Mouse (Mus musculus) Muller cell, postnatal 12 days (primary cell): ENCODE measurements around the gene Cobll1.

Source experiments
- DNase-seq: peaks from one replicate; pipeline ENCODE4 v3.0.0-alpha.2; 2015; ENCODE audit errors: inconsistent ontology term

The Cobll1 gene

DNA sequence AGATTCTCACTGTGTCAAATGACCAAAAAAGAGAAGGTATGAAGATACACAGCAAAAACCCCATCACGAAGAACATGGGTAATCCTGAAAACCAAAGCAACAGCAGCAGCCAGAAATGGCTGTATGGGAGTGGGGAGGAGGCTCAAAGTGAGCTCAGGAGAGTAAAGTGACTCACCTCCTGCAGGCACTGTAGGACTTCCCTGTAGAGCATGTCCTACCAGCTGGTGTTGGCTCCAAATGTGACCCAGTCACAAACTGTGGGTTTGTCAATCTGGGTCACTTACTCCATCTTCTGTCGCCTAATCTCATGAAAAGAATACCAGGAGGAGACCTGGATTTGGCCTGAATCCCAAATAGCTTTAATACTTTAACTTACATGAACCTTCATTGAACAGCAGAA, 81.9 kb downstream of the Cobll1 start:
- DNase-seq: no peak

DNA sequence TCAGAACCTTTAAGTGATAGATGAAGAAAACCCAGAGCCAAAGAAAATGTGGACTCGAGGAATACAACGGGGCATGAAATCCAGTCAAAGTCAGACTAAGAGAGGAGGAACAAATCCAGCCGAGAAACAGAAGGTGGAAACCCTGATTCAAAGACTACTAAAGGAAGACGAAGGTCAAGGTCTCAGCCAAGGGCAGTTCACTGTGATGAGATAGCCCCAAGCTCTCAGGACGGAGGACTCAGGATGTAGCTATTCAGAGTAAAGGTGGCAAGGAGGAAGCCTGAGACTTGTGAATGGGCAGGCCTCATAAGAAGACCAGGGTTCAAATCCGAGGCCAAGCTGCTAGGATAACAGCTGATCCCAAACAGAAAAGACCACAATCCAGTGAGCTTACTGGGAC, 90.3 kb downstream of the Cobll1 start:
- no peak for DNase-seq

DNA sequence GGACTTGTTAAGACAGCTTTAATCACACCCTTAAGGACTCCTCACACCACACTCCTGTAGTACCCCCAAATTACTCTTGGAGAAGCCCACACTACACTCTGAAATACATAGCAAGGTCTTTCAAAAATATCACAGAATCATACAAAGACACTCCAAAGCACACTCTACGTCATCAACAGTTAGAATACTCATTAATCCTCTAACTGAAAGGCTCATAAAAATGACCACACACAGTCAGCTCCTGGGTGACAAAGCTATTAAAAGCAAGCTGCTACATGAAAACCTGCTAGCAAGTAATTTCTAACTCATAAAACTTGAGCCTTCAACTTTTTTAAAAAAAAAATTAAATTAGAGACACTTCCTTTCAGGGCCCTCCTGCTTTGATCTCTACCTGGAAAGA, 91.8 kb downstream of the Cobll1 start:
- no peak for DNase-seq

DNA sequence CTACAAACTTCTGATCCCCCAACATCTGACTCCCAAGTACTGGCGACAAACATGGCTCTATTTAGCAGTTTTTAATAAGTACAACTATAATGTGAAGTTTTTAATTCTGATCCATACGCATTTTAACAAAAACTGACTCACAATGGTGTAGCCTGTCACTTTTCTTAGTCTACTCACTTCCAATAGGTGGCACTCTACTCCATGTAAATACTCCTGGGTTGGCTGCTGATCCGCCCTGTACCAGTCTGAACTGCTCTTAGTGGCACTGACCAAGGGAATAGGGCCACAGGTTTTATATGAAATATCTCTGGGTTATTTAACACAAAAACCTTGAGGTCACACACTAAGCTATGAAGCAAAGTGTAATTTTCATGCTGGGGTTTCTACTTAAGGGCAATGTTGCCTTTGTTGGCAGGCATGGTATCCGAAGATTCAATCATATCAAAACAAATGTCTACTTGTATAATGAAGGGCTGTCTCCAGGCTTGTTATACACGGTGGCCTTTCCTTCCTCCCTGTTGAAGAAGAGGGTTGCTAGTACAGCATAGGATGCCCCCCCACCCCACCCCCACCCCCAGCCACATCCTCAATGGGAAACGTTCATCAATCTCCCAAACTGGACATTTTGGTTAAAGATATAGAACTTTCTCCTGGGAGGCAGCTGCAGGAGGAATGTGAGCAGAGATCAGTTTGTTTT, 93.6 kb downstream of the Cobll1 start:
- DNase-seq: peak; percentile 44

DNA sequence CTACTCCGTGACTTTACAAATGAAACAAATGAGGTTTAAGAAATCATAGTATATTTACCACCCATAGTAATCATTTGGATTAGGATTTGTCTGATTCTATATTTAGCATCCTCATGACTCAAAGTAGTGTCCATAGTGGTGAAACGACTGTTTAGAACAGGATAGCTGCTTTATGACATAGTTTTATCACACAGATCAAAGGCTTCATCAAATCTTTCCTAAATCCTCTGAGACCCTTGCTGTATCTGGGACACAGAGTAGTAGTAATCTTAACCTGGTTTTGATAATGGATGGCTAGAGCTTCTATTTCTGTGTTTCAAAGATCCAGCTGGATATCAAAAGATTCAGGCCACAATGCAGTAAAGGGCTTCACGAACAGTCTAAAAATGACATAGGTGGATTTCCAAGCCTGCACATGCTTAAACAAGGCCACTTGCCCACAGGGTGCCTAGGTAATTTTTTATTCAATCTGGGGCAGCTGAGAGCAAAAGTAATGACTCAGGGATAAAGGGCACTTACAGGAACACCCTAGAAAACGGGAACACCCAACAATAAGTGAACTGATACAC, 98.0 kb downstream of the Cobll1 start:
- no peak for DNase-seq

DNA sequence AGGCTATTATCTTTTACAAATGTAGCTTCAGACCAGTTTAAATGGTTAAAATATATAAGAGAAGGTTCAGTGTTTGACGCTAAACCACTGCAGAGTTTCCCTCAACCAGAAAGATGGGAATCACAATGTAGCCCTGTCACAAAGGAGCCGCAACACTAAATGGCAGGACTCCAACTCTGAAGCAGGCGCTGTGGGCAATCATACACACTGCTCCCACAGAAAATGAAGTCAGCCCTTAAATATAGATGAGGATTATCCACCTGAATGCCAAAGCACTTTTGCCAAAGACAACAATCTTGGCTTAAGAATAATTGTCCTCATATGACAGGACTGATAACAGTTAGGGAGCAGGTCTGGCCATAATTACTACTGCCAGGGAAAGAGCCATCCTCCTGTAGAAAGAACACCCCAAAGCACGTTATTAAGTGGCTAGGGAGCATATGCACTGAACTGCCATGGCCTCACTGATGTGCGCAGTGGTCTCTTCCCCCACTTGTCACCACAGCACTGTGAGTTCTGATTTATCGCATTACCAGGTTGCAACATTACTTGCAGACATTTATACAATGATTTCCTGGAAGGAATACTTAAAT, 98.8 kb downstream of the Cobll1 start:
- DNase-seq: peak; percentile 31

DNA sequence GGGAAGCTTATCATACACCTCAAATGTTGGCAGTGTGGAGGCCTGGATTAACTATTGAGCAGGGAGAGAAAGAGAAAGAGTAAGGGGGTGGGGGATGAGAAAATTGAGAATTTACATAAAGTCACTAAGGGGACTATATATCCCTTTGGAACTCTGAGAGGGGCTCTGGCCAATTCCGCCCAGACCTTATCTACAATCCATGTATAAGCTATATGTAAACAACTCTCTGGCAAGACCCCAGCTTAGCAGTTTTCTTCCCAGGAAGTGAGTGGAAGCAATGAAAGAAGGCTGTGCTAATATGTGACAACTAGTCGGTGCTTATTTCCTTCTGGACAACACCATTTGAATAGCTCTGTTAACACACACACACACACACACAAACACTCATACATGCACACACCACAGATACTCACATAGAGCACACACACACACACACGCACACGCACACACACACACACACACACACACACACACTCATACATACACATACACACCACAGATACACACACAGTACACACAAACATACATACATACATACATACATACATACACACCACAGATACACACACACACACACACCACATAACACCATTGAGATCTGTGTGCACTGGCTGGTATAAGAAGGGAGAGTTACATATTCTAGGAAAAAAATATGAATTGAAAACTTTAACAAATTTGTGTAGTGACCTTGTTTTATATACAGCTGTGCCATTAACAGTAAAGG, 99.4 kb downstream of the Cobll1 start:
- DNase-seq: no peak

DNA sequence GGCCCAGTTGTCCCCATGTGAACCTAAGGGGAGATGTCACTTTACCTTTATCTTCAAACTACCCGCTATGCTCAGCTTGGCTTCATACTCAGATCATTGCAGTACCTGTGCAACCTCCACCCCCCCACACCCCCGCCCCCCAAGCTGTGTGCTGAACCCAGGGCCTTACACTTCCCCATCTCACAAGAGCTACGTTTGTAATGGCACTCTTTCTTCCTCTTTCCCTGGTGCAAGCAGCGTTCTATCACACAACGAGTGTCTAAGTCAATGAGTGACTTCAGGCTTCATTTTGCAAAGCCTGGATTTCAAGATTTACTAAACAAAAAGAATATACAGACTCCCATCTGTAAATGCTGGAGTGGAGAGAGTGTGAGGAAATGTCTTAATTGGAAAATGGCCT, 100.2 kb downstream of the Cobll1 start:
- DNase-seq: no peak

DNA sequence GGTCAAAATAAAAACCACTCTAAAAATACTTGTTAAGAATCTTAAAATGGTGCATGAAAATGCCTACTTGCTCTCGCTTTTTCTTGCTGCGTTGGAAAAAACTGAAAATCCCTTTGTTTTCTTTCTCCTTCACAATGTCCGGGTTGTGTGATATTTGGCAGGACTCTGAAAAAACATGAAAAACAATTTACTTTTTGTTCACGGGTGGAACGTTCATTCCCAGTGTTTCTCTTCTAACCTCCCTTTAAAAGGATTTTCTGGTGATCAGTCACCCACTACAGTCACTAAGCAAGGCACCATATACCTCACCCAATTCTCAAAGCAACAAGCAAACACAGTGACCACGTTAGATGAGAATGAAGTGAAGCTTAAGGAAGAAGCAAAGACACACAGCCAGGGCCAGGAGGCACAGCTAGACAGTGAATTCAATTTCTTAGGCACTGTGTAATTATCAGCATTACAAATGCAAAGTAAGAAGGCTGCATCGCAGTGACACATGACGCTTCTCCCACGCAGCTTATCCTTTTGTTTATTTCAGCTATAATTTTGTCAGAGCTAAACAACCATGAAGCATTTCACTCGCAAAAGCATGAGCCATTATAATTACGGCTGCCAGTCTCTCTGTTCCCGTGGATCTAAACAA, 112.9 kb downstream of the Cobll1 start:
- no peak for DNase-seq

DNA sequence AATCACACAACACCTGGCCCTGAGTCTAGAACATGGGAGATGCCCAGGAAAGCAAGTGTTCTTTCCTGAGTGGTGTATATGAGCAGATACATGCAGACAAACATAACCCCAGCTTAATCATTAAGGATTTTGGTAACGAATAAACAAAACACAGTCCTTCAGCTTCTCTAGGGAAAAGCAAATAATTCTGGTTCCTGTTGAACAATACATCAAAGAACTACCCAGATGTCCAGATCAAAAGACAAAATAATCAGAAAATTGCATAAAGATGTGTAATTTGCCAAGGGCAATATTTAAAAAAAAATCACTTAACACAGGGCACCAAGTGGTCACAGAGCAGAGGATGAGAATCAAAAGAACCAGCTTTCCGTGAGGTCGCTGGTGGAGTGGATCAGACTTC, 115.5 kb downstream of the Cobll1 start:
- DNase-seq: no peak

DNA sequence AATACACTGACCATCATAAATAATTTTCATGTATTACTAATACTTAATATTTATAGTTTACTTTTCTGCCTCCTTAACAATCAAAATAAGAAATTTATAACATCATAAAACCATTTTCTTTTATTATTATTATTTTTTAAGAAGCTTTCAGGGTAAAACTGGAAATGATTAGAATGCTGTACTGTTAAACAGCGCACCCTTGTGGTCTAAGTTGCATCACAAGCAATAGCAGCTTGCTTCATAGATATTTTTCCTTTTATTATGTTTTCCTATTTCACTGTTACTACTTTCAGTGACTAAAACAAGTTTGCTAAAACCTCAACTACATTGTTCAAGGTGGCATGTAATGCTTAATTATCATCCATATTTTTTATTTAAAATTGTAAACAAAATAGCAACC, 117.8 kb downstream of the Cobll1 start:
- peak; percentile 40 for DNase-seq

DNA sequence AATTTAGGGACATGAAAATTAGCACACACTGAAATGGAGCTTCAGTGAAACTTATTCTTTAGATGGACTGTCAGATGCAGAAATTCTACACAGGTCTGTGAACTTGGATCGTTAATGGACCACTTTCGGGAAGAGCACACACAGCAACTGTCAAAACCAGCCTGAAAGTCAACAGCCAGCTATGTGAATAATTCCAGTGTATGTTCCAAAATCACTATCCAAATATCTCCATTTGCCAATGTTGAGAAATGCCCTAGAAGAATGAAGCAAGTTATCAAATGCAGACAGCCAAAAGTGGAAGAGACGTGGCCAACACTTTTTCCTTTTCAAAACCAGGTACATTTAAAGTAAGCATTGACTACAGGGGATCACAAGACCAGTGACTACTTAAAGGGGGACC, 118.2 kb downstream of the Cobll1 start:
- peak; percentile 69 for DNase-seq

DNA sequence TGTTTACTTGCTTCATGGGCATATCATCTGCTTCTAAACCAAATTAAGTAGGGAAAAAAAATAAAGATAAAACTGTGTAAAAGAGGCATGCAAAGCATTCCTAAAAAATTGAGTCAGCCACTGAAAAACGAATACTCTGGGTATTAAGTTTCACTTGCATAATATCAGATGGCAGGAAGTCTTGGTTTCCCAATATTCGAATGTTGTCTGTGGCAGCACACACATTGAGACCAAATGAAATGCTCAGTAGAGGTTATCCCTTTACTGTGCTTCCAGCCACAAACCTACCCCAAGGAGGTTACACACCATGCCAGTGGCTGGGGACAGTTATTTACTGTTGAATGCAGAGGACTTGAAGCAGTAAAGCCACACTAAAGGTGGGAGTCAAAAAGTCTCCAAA, 119.1 kb downstream of the Cobll1 start:
- DNase-seq: peak; percentile 35

DNA sequence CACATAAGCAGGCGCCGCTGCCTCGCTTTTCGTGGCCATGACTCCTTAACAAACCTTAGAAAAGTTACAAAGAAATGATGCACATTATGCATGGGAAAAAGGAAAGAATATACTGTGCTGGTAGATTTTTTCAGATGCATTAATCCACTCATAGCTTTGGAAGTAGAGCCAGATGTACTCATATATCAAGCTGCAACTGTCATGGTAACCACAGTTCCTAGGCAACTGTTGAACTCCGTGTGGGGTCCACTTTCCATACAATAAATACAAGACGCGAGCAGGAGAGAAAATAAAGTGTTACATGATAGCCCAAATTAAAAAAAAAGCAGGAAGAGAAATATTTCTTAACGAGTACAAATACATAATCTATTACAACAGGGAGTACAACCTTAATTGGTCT, 119.5 kb downstream of the Cobll1 start:
- no peak for DNase-seq

DNA sequence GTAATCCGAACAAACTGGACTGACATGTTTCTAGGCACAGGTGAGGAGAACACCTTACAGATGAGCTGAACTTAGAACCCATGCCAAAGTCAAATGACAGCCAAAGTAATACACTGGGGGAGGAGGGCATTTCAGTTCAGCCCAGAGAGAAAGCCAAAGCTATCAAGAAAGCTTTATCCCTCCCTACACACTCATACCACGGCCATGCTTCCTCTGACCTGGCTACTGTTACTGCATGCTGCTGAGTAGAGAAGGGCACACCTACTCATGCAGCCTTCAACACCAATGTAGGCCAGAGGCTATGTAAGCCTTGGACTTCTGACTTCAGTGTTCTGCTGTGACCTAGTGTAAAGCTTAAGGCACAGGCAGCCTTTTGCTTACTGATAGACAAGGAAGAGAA, 120.1 kb downstream of the Cobll1 start:
- no peak for DNase-seq

DNA sequence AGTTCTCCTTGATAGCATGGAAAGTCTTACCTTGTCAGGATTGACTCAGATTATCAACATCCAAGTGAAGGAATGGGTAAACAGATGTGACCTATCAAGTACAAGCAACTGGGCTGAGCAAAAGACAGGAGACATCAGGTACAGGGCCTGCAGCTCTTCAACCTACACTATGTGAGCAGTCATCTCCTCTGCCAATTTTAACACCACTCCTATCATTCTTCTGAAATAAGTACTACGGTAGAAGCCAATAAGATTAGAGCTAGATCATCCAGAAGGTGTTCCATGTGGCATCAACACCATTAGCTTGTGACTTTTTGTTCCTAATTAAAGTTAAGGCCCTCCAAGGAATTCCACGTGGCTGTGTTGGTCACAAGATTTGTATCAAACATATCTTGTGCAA, 121.3 kb downstream of the Cobll1 start:
- DNase-seq: no peak

DNA sequence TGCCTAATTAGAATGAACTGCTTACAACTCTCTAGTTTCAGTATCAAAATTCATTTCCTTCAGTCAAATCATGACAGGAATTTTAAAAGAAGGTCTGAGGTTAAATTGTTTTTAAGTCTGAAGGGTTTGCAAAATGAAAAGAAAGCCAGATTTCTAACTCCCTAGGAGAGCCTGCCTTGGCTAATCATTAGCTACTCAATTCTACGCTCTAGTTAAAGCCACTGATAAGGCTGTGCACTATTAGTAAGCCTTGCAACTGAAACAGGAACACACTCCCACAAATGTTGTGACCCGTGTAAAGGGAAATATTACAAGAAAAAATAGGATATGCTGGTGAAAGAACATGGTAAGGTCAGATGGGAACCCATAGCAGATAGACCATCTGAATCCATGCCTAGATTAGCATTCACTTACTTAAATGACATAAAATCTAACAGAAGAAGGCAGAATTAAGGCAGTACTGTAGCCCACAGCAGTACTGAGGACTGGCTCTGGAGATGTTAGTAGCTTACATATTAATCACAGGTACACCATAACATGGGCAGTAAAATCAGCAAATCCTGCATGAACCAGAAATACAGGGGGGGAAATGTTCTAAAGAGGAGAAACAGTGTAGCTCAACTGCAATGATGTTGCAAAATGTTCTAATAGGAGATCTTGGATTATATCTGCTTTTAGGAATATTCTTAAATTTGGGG, 122.6 kb downstream of the Cobll1 start:
- no peak for DNase-seq

DNA sequence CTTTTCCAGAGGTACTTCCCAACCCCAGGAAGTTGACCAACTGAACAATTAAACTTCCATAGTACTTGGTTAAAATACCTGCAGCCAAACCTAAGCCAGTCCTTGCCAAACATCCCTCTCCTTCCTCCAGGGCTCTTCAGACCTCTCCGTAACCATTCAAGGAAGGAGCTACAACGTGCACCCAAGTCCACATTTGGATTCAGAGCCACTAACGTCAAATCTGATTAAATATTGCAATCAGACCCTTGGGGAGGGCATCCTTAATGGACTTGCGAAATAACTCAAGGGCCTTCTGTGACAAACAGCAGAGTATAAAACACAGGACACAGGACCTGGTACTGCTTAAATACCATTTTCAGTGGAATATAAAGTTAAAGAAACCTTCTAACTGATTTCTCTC, 126.0 kb downstream of the Cobll1 start:
- no peak for DNase-seq

DNA sequence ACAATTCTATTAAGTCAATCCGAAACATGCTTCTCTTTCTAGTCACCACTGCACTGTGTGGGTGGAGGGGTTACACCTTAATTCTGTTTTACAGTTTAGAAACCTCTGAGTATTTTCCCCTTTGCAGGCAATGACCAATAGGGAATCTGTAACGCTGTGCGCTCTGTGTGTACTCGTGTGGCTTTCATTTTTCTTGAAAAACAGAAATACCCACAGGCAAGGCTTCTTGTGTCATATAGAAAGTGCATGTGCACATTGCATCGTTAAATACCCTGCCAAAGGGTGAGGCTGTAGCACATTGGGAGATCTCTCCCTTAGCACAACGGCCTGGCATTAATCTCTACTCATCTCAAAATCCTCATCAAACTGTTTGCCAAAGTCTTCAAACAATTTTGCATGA, 134.6 kb downstream of the Cobll1 start:
- no peak for DNase-seq

DNA sequence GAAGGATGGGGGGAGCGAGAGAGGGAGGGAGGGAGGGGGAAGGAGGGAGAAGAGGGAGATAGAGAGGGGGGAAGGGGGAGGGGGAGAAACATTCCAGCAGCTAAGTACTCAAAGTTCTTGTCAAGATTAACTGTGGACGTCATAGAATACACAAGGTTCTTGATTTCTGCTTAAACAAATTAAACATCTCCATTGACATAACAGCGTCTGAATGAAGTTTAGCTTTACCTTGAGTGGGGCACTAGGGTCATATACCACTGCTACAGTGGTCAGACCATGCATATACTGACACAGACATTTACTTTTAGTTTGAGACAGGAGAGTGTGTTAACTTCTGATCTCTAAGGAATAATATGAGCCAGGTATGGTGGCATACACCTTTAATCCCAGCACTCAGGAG, 135.4 kb downstream of the Cobll1 start:
- DNase-seq: no peak

DNA sequence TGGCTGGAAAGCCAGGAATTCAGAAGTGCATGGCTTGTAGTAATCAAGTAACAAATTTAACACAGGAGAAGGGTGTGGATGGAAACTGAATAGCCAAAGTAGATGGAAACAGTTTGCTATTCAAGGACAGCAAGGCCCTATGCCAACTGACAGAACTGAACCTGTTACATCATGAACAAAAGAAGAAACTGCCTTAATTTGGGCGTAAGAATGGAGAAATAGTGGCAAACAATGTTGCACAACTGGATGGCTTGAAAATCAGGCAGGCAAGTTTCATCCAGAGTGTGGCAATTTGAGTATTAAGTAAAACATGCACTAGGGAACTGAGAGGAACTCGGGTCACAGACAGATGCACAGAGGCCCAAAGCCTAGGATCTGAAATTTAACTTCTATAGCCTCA, 137.8 kb downstream of the Cobll1 start:
- DNase-seq: no peak

DNA sequence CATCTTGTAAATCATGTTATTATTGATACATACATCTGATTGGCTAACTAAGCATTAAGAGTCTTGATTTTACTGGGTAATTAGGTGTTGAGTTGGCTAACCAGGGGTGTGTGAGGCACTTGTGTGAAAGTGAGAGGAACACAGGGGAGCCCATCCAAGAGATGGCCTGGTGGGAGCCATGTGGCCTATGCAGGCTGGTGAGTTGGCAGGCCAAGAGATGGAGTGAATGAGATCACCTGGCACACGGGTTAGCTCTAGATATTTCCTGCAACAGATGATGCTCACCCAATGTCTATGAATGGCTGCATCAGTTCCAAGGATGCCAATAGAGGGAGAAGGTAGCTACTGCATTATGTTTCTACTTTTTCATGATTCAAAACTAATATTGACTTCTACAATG, 139.2 kb downstream of the Cobll1 start:
- DNase-seq: no peak
